Mouse (Mus musculus) liver, embryonic 15.5 days (tissue): ENCODE results near the gene Pdcd1lg2. TPM values are rescaled to one million over a fixed set of nuclear protein-coding genes. Genes with fewer than 3 reads are reported as not detected.
A peak's percentile ranks its signal among the peaks of the same experiment; 100 is the strongest.
"Not testable (repeated sequence)": the region's sequence is repeated elsewhere in the genome, so short reads cannot be mapped to it uniquely, and the experiment has no call there.

Experiments used
- ATAC-seq: fragments of 200-750 bp; cut with Nextera tagmentation; 2 replicates; pipeline ENCODE4 v1.8.0; 2017; ENCODE audit warnings: moderate number of reproducible peaks, mild to moderate bottlenecking, moderate library complexity; ENCODE audit not compliant: insufficient read depth
- H3K27ac ChIP-seq: fragments of 300-500 bp; sonication (generic); replicated peaks from 2 replicates; pipeline ENCODE4 v1.5.1; 2015; ENCODE audit warnings: mild to moderate bottlenecking, inconsistent platforms
- H3K27me3 ChIP-seq: fragments of 300-500 bp; sonication (generic); 2 replicates; pipeline ENCODE4 v1.6.1; 2015; ENCODE audit warnings: mild to moderate bottlenecking, inconsistent platforms
- H3K36me3 ChIP-seq: fragments of 300-500 bp; sonication (generic); replicated peaks from 2 replicates; pipeline ENCODE4 v1.6.1; 2015; ENCODE audit warnings: moderate library complexity, mild to moderate bottlenecking, inconsistent platforms
- H3K4me1 ChIP-seq: fragments of 300-500 bp; sonication (generic); replicated peaks from 2 replicates; pipeline ENCODE4 v1.6.1; 2015; ENCODE audit warnings: inconsistent platforms
- H3K4me2 ChIP-seq: fragments of 300-500 bp; sonication (generic); 2 replicates; pipeline ENCODE4 v1.6.1; 2015; ENCODE audit warnings: moderate library complexity, mild to moderate bottlenecking, inconsistent platforms
- H3K4me3 ChIP-seq: fragments of 300-500 bp; sonication (generic); replicated peaks from 2 replicates; pipeline ENCODE4 v1.5.1; 2015; ENCODE audit warnings: mild to moderate bottlenecking, inconsistent platforms
- H3K9ac ChIP-seq: fragments of 300-500 bp; sonication (generic); 2 replicates; pipeline ENCODE4 v1.6.1; 2015; ENCODE audit warnings: moderate library complexity, mild to moderate bottlenecking, inconsistent platforms
- H3K9me3 ChIP-seq: fragments of 300-500 bp; sonication (generic); replicated peaks from 2 replicates; pipeline ENCODE4 v1.6.1; 2016; ENCODE audit warnings: inconsistent platforms
- WGBS: fragments of 180-500 bp; shearing (Covaris S2); methylation state at CpG from one replicate; pipeline ENCODE4 v1.1.7; 2015; ENCODE audit warnings: mixed read lengths; ENCODE audit not compliant: insufficient replicate concordance; 5-methylcytosine and 5-hydroxymethylcytosine counted together
- polyA plus RNA-seq: library from polyadenylated mRNA; unstranded; fragments of >200 nt; fragmentation: Nextera tagmentation; extraction: Ambion mirVana; gene quantifications from 2 replicates; pipeline ENCODE4 v1.2.1, GENCODE M21; 2015

The Pdcd1lg2 gene
- polyA plus RNA-seq, 1 experiment from 2014 or later: not detected

DNA sequence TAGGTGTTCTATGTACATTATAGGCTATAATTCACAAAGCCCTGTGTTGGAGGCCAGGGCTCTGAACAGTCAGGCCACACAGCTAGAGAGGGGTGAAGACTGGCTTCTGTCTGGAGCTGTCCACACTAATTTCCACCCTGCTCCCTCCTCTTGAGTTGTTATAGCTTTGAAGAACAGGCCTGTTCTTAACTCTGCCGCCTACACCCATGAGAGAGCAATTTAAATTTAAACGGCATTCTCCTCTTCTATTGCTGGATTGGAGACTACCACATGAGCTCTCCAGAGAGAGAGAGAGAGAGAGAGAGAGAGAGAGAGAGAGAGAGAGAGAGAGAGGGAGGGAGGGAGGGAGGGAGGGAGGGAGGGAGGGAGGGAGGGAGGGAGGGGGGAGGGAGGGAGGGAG lies 5.3 kb upstream of the Pdcd1lg2 start:
- H3K4me2 ChIP-seq: no peak overlapping the region
- no peak overlapping the region for H3K4me3 ChIP-seq
- H3K36me3 ChIP-seq: no peaks in the 10 kb centered on the region
- no peak for ATAC-seq
- H3K9ac ChIP-seq: no peak overlapping the region
- 64% methylated on average over 2 of the region's 2 CpGs for WGBS
- no peaks in the 10 kb centered on the region for H3K9me3 ChIP-seq
- no peaks in the 10 kb centered on the region for H3K4me1 ChIP-seq
- no peak overlapping the region for H3K27ac ChIP-seq
- no peaks in the 10 kb centered on the region for H3K27me3 ChIP-seq

DNA sequence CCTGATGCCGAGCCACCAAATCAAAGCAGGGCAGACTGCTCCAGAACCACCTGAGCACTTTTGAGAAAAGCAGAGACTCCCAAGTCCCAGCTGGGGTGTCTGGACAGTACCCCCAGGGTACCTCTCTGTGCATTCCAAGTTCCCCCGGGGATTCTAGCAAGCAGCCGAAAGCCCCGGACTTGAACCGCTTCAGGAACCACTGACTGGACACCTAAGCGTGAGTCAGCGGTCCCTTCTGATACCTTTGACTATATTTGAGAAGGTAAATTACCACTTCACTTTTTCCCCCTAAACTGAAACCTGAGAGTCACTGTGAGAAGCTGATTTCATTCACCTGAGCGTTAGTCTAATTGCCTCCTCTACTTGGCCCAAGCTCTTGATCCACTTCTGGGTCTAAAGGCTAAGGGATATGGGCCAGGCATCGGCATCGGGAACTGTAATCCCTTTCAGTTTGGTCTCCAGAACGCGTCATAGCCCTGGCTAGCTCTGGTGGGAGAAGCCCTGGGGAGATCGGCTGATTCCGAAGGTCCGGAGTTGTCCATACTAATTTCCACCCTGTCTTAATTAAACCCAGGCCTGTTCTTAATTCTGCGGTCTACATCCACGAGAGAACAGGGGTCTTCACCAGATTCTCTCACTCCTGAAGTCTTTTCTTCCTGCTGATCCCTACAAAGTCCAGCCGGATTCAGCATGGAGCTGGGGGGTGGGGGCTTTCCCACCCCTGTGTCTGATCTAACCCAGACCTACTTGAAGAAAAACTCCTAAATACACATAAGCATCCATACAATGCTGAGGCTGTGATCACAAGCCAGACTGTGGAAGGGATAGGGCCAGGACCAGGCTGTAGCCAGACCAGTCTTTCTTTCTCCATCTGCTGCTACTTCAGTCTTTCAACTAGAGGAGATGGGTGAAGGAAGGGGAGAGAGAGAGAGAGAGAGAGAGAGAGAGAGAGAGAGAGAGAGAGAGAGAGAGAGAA lies 4.4 kb upstream of the Pdcd1lg2 start:
- H3K4me3 ChIP-seq: no peak overlapping the region
- no peak overlapping the region for H3K4me2 ChIP-seq
- WGBS: 79% methylated on average over 18 of the region's 18 CpGs
- H3K4me1 ChIP-seq: no peaks in the 10 kb centered on the region
- no peak for ATAC-seq
- H3K27ac ChIP-seq: no peak overlapping the region
- no peaks in the 10 kb centered on the region for H3K9me3 ChIP-seq
- H3K36me3 ChIP-seq: no peaks in the 10 kb centered on the region
- H3K9ac ChIP-seq: no peak overlapping the region
- H3K27me3 ChIP-seq: no peaks in the 10 kb centered on the region

DNA sequence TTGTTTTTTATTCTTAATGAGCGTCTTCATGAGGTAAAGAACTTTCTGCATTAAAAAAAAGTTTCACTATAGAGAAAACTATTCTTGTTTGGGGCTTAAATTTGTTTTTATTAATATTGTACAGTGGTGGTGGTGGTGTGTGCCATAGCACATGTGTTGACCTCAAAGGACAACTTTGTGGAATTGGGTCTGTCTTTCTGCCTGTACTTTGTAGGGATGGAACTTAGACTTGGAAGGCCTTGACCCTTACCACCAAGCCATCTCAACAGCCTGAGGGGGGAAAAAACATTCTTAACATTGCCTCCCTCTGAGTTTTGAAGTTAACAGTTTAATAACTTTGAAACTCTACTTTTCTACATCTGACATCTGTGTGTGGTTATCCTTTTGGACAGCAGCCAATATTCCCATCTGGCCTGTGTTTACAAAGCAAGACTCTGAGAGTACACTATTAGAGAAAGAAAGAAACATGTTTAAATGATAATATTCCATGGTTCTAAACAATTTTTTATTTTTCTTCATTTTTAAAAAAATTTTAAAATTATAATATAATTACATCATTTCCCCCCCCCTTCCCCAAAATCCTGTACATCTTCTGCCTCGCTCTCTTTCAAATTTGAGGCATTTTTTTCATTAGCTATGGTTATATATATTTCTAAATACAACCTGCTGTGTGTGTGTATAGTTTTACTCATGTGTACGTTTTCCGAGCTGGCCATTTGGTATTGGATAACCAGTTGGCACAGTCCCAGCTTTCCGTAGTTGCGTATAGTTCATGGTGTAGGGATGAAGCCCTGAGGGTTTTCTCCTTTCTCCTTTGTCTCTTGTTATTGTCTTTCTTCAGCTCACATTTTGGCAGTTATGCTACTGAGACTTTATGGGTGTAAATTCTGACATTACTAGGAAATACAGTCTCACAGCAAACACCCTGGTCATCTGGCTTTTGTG lies 2.0 kb downstream of the Pdcd1lg2 start:
- H3K4me3 ChIP-seq: no peak overlapping the region
- no peaks in the 10 kb centered on the region for H3K9me3 ChIP-seq
- H3K36me3 ChIP-seq: no peaks in the 10 kb centered on the region
- peaks cover 4% of the 10 kb centered on the region; the same call in 1 of the 2 replicates for H3K4me1 ChIP-seq
- no peak overlapping the region for H3K27ac ChIP-seq
- no peaks in the 10 kb centered on the region for H3K27me3 ChIP-seq
- H3K4me2 ChIP-seq: no peak overlapping the region
- 67% methylated on average over 6 of the region's 6 CpGs for WGBS
- no peak overlapping the region for H3K9ac ChIP-seq
- no peak for ATAC-seq

DNA sequence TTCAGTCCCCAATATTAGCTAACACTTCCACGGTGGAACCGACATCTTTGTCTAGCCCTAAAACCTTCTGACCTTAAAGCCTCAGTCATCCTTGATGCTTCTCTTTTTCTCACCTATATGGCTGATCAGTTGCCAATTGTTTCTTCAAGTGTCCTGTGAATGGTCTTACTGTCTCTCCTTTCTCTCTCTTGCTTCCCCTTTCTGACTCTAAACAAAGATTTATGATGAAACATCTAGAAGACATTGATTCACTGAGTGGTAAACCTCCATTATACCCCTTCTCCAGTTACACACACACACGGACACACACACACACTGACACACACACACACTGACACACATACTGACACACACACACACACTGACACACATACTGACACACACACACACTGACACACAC lies 3.8 kb downstream of the Pdcd1lg2 start:
- Histone ChIP-seq H3K27ac (no peak overlapping the region), H3K9ac (no peak overlapping the region), H3K4me2 (no peak overlapping the region), H3K9me3 (no peaks in the 10 kb centered on the region), H3K36me3 (no peaks in the 10 kb centered on the region), H3K4me1 (peaks cover 18% of the 10 kb centered on the region), H3K4me3 (no peak overlapping the region), H3K27me3 (no peaks in the 10 kb centered on the region)
- 61% methylated on average over 3 of the region's 3 CpGs for WGBS
- ATAC-seq: no peak

DNA sequence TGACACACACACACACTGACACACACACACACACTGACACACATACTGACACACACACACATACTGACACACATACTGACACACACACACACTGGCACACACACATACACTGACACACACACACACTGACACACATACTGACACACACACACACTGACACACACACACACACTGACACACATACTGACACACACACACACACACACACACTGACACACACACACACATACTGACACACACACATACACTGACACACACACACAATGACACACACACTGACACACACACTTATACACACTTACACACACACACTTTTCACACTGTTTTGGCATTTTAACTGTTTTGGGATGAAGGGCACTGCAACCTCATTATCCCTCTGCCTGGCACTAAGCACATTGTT lies 4.2 kb downstream of the Pdcd1lg2 start:
- not testable (repeated sequence) for ATAC-seq, H3K9me3 ChIP-seq, H3K4me2 ChIP-seq, H3K36me3 ChIP-seq, H3K9ac ChIP-seq, H3K27me3 ChIP-seq, H3K4me3 ChIP-seq, H3K27ac ChIP-seq
- peaks cover 20% of the 10 kb centered on the region for H3K4me1 ChIP-seq

DNA sequence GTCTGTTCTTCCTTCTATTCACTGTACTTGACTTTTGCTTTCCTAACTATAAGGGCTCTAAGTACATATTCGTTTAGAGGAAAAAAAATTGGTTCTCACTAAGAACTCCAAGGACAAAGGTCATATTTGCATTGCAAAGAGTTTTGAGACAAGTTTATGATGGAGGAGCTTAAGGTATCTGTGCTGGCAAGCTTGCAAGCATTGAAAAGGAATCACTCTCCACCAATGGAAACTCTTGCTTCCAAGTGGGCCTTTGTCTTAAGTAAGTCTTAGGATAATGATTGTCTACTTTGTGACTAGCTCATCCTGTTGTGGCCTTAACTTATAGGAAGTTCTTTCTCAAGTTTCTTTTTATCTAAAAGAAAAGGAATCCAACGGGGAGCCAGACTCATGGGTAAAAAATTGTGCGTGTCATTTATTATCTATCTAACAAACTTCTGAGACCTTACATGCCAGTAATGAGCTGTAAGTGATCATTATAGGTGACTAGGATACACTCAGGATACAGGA lies 5.7 kb downstream of the Pdcd1lg2 start:
- no peak overlapping the region for H3K27ac ChIP-seq
- WGBS: 26% methylated on average over 3 of the region's 3 CpGs

DNA sequence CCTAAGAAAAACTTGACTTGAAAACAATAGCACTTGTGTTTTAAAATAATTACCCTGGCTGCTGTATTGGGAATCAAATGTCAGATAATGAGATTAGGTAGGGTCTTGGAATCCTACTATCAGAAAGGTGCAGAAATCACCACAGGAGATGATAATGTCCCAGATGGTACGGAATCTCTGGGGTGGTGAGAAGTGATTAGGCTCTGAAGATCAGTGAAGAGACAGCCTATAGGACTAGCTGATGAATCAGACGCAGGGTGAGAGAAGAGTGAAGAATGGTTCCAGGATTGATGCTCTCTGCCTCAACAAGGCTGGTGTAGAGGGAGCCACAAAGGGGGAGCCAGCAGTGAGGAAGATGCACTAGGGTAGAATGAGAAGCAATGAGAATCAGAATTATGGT lies 6.5 kb downstream of the Pdcd1lg2 start:
- H3K27ac ChIP-seq: no peak overlapping the region
- WGBS: 17% methylated on average over 2 of the region's 2 CpGs
- H3K4me3 ChIP-seq: no peak overlapping the region
- H3K9ac ChIP-seq: no peak overlapping the region
- H3K9me3 ChIP-seq: no peaks in the 10 kb centered on the region
- H3K27me3 ChIP-seq: no peaks in the 10 kb centered on the region
- no peak overlapping the region for H3K4me2 ChIP-seq
- H3K4me1 ChIP-seq: peaks cover 30% of the 10 kb centered on the region
- no peak for ATAC-seq
- no peaks in the 10 kb centered on the region for H3K36me3 ChIP-seq

More for the DNA sequence above, 5.7 kb downstream of the Pdcd1lg2 start:
- H3K4me2 ChIP-seq: no peak overlapping the region
- H3K4me1 ChIP-seq: peaks cover 30% of the 10 kb centered on the region
- no peak for ATAC-seq
- no peaks in the 10 kb centered on the region for H3K9me3 ChIP-seq
- H3K9ac ChIP-seq: no peak overlapping the region
- H3K27me3 ChIP-seq: no peaks in the 10 kb centered on the region
- no peak overlapping the region for H3K4me3 ChIP-seq
- no peaks in the 10 kb centered on the region for H3K36me3 ChIP-seq

DNA sequence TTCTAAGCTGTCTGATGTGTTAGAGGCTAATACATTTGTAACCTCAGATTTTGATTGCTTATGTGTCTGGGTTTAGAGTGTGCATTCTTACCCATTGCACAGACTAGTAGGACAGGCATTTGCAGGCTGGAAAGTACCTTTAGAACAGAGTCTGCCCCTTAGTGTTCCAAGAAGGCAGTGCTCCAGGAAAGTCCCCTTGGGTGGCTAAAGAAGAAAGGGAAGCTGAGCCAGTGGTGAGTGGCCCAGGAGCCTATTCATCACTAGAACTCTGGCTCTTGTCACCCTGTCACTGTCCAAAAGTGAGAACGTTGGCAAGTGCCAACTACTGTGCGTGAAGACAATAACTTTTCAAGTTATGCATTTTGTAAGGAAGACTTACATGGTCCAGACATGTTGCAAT lies 7.2 kb downstream of the Pdcd1lg2 start:
- H3K9me3 ChIP-seq: no peaks in the 10 kb centered on the region
- no peak overlapping the region for H3K27ac ChIP-seq
- no peak for ATAC-seq
- H3K4me1 ChIP-seq: peaks cover 30% of the 10 kb centered on the region
- H3K36me3 ChIP-seq: no peaks in the 10 kb centered on the region
- no peak overlapping the region for H3K4me3 ChIP-seq
- WGBS: 13% methylated on average over 2 of the region's 2 CpGs
- H3K4me2 ChIP-seq: no peak overlapping the region
- H3K9ac ChIP-seq: no peak overlapping the region
- H3K27me3 ChIP-seq: no peaks in the 10 kb centered on the region

DNA sequence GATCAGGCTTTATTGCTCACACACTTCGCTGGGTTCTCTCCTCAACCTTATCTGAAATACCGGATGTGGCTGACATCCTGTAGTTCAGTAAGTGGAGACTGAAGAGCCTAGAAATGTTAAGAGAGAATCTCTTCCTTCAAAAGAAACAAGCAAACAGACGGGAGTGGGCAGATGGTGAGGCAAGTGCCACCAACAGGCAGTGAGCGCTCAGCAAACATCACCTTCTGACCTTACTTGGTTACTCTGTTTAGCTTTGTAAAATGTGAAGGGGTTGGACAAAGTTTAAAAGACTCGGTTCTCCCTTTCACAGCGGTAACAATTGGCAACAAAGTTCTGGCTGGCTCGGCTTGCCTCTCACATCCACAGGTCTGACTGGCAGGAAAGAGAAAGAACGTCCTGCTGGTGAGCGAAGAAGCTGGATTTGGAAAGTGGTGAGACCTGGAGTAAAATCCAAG lies 8.0 kb downstream of the Pdcd1lg2 start:
- Histone ChIP-seq H3K9ac (no peak overlapping the region), H3K27ac (peak overlapping the region; percentile 29; the same call in 1 of the 2 replicates), H3K9me3 (no peaks in the 10 kb centered on the region), H3K27me3 (no peaks in the 10 kb centered on the region), H3K36me3 (no peaks in the 10 kb centered on the region), H3K4me2 (peak overlapping the region; percentile 18; the same call in 1 of the 2 replicates), H3K4me3 (no peak overlapping the region), H3K4me1 (peaks cover 30% of the 10 kb centered on the region)
- peak; percentile 40 for ATAC-seq
- 2% methylated on average over 9 of the region's 9 CpGs for WGBS

DNA sequence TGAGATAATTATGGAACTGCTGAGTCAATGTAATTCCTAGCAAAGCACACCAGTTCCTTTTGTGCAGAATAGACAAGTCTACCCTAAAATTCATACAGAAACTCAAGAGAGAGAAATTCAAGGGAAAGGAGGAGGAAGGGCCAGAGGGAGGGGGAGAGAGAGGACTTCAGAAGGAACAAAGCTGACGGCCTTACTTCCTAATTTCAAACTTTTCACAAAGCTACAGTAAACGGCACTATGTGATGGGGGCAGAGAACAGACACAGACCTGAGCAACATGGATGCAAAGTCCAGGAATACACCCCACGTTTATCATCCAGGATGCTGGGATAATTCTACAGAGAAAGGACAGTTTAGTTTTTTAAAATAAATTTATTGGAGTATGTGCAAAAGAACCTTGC lies 8.8 kb downstream of the Pdcd1lg2 start:
- H3K27ac ChIP-seq: 0 out of 2 replicates have a peak overlapping the region, but pooled peaks have one; percentile 29
- no peak overlapping the region for H3K4me3 ChIP-seq
- no peaks in the 10 kb centered on the region for H3K9me3 ChIP-seq
- no peaks in the 10 kb centered on the region for H3K27me3 ChIP-seq
- ATAC-seq: no peak
- H3K36me3 ChIP-seq: no peaks in the 10 kb centered on the region
- H3K4me2 ChIP-seq: no peak overlapping the region
- 6% methylated on average over 3 of the region's 3 CpGs for WGBS
- H3K9ac ChIP-seq: no peak overlapping the region
- H3K4me1 ChIP-seq: peaks cover 30% of the 10 kb centered on the region

DNA sequence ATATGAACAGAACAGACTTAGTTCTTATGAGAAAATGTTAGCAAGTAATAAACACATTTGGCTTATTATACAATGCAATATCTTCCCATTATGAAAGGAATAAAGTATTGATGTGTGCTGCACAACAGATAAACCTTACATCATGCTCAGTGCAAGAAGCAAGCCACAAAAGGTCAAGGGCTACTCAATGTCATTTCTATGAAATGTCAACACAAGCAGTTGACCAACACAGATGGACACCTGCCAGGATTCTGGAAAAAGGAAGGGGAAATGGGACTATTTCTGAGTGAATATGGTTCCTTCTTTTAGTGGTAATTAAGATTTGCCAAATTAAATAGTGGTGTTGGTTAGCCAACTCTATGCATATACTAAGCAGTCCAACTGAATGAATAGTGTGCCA lies 9.2 kb downstream of the Pdcd1lg2 start:
- peaks cover 30% of the 10 kb centered on the region for H3K4me1 ChIP-seq
- H3K27ac ChIP-seq: no peak overlapping the region
- H3K4me3 ChIP-seq: no peak overlapping the region
- no peaks in the 10 kb centered on the region for H3K36me3 ChIP-seq
- H3K4me2 ChIP-seq: no peak overlapping the region
- no peaks in the 10 kb centered on the region for H3K27me3 ChIP-seq
- no peak overlapping the region for H3K9ac ChIP-seq
- ATAC-seq: 0 out of 2 replicates have a peak, but pooled peaks have one; percentile 37
- H3K9me3 ChIP-seq: no peaks in the 10 kb centered on the region
